Mouse (Mus musculus): ENCODE results near the gene Mfsd6.

- TF ChIP-seq CTCF (IDR thresholded peaks at IDR 0.05; ENCODE audit: low read depth) (no peak), EP300 (IDR thresholded peaks at IDR 0.05; ENCODE audit: low read depth) (no peak)
Measured at GRCm38 (mm10) chr1:52652601-52653253, 74.5 kb downstream of the Mfsd6 start.
